ENCODE assay signal across 21 mouse cellular contexts in genomic region chr5:149382601-149383000, GRCm38 (mm10). TPM values are rescaled to one million over a fixed set of nuclear protein-coding genes. Genes with fewer than 3 reads are reported as not detected.
DNase-seq lines count a peak whose midpoint lies in the region; ATAC-seq and TF ChIP-seq lines count a peak whose summit lies in the region.
"Had no signal": no experiment of that assay in that cellular context is flagged by ENCODE, and none has a peak within 500 bp of the region (broad histone marks: within the 10 kb centered on the region; RNA-seq: fewer than 3 reads in every experiment).

No protein-coding gene starts in this region.

- H3K27ac ChIP-seq in gastrocnemius, adult 2 months = peak overlapping the region; percentile 87
- peak overlapping the region; percentile 43; the same call in 1 of the 2 replicates for H3K27ac ChIP-seq in limb, embryonic 14.5 days (replicated peaks; ENCODE audit: low read depth, low read length)
- H3K27ac ChIP-seq in limb, embryonic 10.5 days = no peak overlapping the region
- H3K27ac ChIP-seq in heart, postnatal 0 days (ENCODE audit: low read depth) = 0 out of 2 replicates have a peak overlapping the region, but pooled peaks have one; percentile 38
- peak overlapping the region; percentile 63; the same call in 1 of the 2 replicates for H3K27ac ChIP-seq in stomach, postnatal 0 days (replicated peaks)
- H3K27ac ChIP-seq: forebrain, embryonic 13.5 days; hindbrain, postnatal 0 days; kidney, embryonic 15.5 days; liver, embryonic 15.5 days; macrophage had no signal

- intact Hi-C loops in gastrocnemius, adult 2 months (cut with DNase I) = no loop called here
- intact Hi-C loops in gastrocnemius, postnatal 14 days (cut with DNase I; ENCODE audit: low total_unique reads) = no loop called here

- no peaks in the 10 kb centered on the region for H3K36me3 ChIP-seq in limb, embryonic 14.5 days (ENCODE audit: control insufficient read depth, insufficient read depth, low read length)
- no peaks in the 10 kb centered on the region for H3K36me3 ChIP-seq in limb, embryonic 10.5 days
- H3K36me3 ChIP-seq in heart, postnatal 0 days (replicated peaks; ENCODE audit: control insufficient read depth, insufficient read depth, low read length) = no peaks in the 10 kb centered on the region
- H3K36me3 ChIP-seq in stomach, postnatal 0 days (ENCODE audit: control insufficient read depth, insufficient read depth, low read length) = no peaks in the 10 kb centered on the region
- H3K36me3 ChIP-seq: kidney, embryonic 15.5 days; limb, embryonic 13.5 days; liver, embryonic 15.5 days had no signal

- TF ChIP-seq POLR2A in limb, embryonic 14.5 days (IDR thresholded peaks at IDR 0.05; ENCODE audit: borderline replicate concordance, extremely low read depth, insufficient read depth, insufficient read length) = no peak

- WGBS in limb, embryonic 14.5 days = 53% methylated on average over 5 of the region's 5 CpGs
- WGBS in limb, embryonic 10.5 days = 87% methylated on average over 5 of the region's 5 CpGs
- WGBS in heart, postnatal 0 days = 75% methylated on average over 5 of the region's 5 CpGs
- whole genome bisulfite sequencing in stomach, postnatal 0 days = 64% methylated on average over 5 of the region's 5 CpGs

- ATAC-seq in limb, embryonic 14.5 days (ENCODE audit: low FRiP score, low read depth) = no peak
- ATAC-seq in heart, postnatal 0 days (ENCODE audit: insufficient read depth, low read depth) = no peak
- no peak for ATAC-seq in stomach, postnatal 0 days (ENCODE audit: low FRiP score, low TSS enrichment)
- ATAC-seq: CD4-positive, CD25-positive, alpha-beta regulatory T cell, adult 4 months; forebrain, embryonic 13.5 days; hindbrain, postnatal 0 days; intestine, embryonic 16.5 days had no signal

- peaks cover 26% of the 10 kb centered on the region for H3K4me1 ChIP-seq in limb, embryonic 14.5 days (ENCODE audit: control insufficient read depth, insufficient read depth, low read length)
- H3K4me1 ChIP-seq in limb, embryonic 10.5 days = peaks cover 17% of the 10 kb centered on the region
- H3K4me1 ChIP-seq in heart, postnatal 0 days (ENCODE audit: control insufficient read depth, insufficient read depth) = peaks cover under 1% of the 10 kb centered on the region; the same call in 1 of the 2 replicates
- peaks cover 7% of the 10 kb centered on the region; the same call in 1 of the 2 replicates for H3K4me1 ChIP-seq in stomach, postnatal 0 days (replicated peaks; ENCODE audit: control insufficient read depth, insufficient read depth)
- H3K4me1 ChIP-seq: liver, embryonic 15.5 days had no signal

- H3K27me3 ChIP-seq in limb, embryonic 14.5 days (ENCODE audit: control insufficient read depth, insufficient read depth, low read length) = no peaks in the 10 kb centered on the region
- no peaks in the 10 kb centered on the region for H3K27me3 ChIP-seq in limb, embryonic 10.5 days (ENCODE audit: low read depth, poor library complexity, severe bottlenecking)
- no peaks in the 10 kb centered on the region for H3K27me3 ChIP-seq in heart, postnatal 0 days (ENCODE audit: control insufficient read depth, insufficient read depth, low read length)
- H3K27me3 ChIP-seq in stomach, postnatal 0 days (ENCODE audit: control insufficient read depth, insufficient read depth, low read length) = no peaks in the 10 kb centered on the region
- H3K27me3 ChIP-seq: forebrain, embryonic 13.5 days; kidney, embryonic 15.5 days; limb, embryonic 13.5 days; liver, embryonic 15.5 days had no signal

- TF ChIP-seq EP300 in heart, postnatal 0 days (IDR thresholded peaks at IDR 0.05; ENCODE audit: low read depth) = no peak
- no peak for TF ChIP-seq EP300 in stomach, postnatal 0 days (optimal IDR thresholded peaks at IDR 0.05)

- peak; percentile 55 for DNase-seq in gastrocnemius, adult 2 months
- DNase-seq in gastrocnemius, postnatal 14 days = no peak
- DNase-seq in limb, embryonic 14.5 days (ENCODE audit: low spot score) = no peak
- DNase-seq in limb, embryonic 10.5 days (ENCODE audit: low spot score) = no peak
- no peak for DNase-seq in heart, postnatal 0 days (ENCODE audit: low spot score)
- DNase-seq in stomach, postnatal 0 days (ENCODE audit: low spot score) = no peak
- no peak for DNase-seq in kidney, postnatal 10 days
- DNase-seq: adrenal gland, postnatal 25 days; cerebellum, adult 11-12 months; cerebellum, postnatal 10 days; kidney, postnatal 4 days had no signal

- no peak overlapping the region for H3K4me2 ChIP-seq in limb, embryonic 14.5 days (replicated peaks; ENCODE audit: low read depth, low read length, severe bottlenecking)
- no peak overlapping the region for H3K4me2 ChIP-seq in heart, postnatal 0 days (ENCODE audit: low read depth, low read length)
- no peak overlapping the region for H3K4me2 ChIP-seq in stomach, postnatal 0 days (replicated peaks; ENCODE audit: low read depth)
- H3K4me2 ChIP-seq: forebrain, embryonic 13.5 days; kidney, embryonic 15.5 days; limb, embryonic 13.5 days; liver, embryonic 15.5 days had no signal

- no peak overlapping the region for H3K9ac ChIP-seq in limb, embryonic 14.5 days (ENCODE audit: low read depth, low read length, severe bottlenecking)
- H3K9ac ChIP-seq in heart, postnatal 0 days (replicated peaks; ENCODE audit: low read depth, low read length) = no peak overlapping the region
- H3K9ac ChIP-seq in stomach, postnatal 0 days (ENCODE audit: low read length) = no peak overlapping the region
- H3K9ac ChIP-seq: forebrain, embryonic 13.5 days; kidney, embryonic 15.5 days; limb, embryonic 13.5 days; liver, embryonic 15.5 days had no signal

- TF ChIP-seq CTCF in gastrocnemius, adult 2 months (IDR thresholded peaks at IDR 0.05) = no peak
- no peak for TF ChIP-seq CTCF in heart, postnatal 0 days (IDR thresholded peaks at IDR 0.05; ENCODE audit: low read depth)
- TF ChIP-seq CTCF in stomach, postnatal 0 days (IDR thresholded peaks at IDR 0.05; ENCODE audit: low read depth) = no peak

- no peak overlapping the region for H3K4me3 ChIP-seq in gastrocnemius, adult 2 months
- no peak overlapping the region for H3K4me3 ChIP-seq in limb, embryonic 14.5 days (replicated peaks; ENCODE audit: low read length)
- H3K4me3 ChIP-seq in limb, embryonic 10.5 days = no peak overlapping the region
- no peak overlapping the region for H3K4me3 ChIP-seq in heart, postnatal 0 days (ENCODE audit: low read depth, low read length)
- H3K4me3 ChIP-seq in stomach, postnatal 0 days (ENCODE audit: low read depth, low read length) = no peak overlapping the region
- H3K4me3 ChIP-seq: forebrain, embryonic 13.5 days; kidney, embryonic 15.5 days; limb, embryonic 13.5 days; liver, embryonic 15.5 days had no signal

- H3K9me3 ChIP-seq in limb, embryonic 14.5 days (ENCODE audit: control insufficient read depth, low read length) = no peaks in the 10 kb centered on the region
- no peaks in the 10 kb centered on the region for H3K9me3 ChIP-seq in limb, embryonic 10.5 days (replicated peaks)
- no peaks in the 10 kb centered on the region; the same call in 1 of the 2 replicates for H3K9me3 ChIP-seq in heart, postnatal 0 days (replicated peaks; ENCODE audit: control insufficient read depth, low read length)
- H3K9me3 ChIP-seq in stomach, postnatal 0 days (ENCODE audit: control insufficient read depth, low read length) = no peaks in the 10 kb centered on the region
- H3K9me3 ChIP-seq: forebrain, embryonic 13.5 days; kidney, embryonic 15.5 days; limb, embryonic 13.5 days; liver, embryonic 15.5 days had no signal

RNA-seq across cellular contexts. Expression of gene Medag, which starts 28.9 kb away (rescaled TPM):
- 10 to 100 TPM; 12.6 to 15.1 TPM for total RNA-seq in gastrocnemius, adult 2 months (2021)
- 10 to 100 TPM; 16.8 to 17.1 TPM for total RNA-seq in gastrocnemius, postnatal 14 days (2021)
- polyA plus RNA-seq in limb, embryonic 14.5 days (2012; rRNA removed) = 3.5 and 3.8 TPM in 2 replicates
- polyA plus RNA-seq in limb, embryonic 14.5 days (2014; fragmentation: Nextera tagmentation; extraction: Ambion mirVana) = 2.6 and 3.1 TPM in 2 replicates
- polyA plus RNA-seq in limb, embryonic 10.5 days (2016; fragmentation: Nextera tagmentation; extraction: Ambion mirVana) = 0.26 and 0.33 TPM in 2 replicates
- total RNA-seq in heart, postnatal 0 days (2014; rRNA removed; ENCODE audit: low replicate concordance) = 3.4 and 7.7 TPM in 2 replicates
- polyA plus RNA-seq in heart, postnatal 0 days (2015; fragmentation: Nextera tagmentation; extraction: Ambion mirVana) = 1.7 and 2.0 TPM in 2 replicates
- 3.4 and 4.1 TPM in 2 replicates for polyA plus RNA-seq in stomach, postnatal 0 days (2015; fragmentation: Nextera tagmentation; extraction: Ambion mirVana)
- polyA plus RNA-seq: macrophage had no signal

RNA-seq across cellular contexts. Expression of gene Tex26, which starts 56.9 kb away (rescaled TPM):
- not detected for total RNA-seq in gastrocnemius, adult 2 months (2021)
- under 1 TPM in 1 of 2 experiments, not detected in 1; 0.39 TPM for total RNA-seq in gastrocnemius, postnatal 14 days (2021)
- 0.20 and 0.50 TPM in 2 replicates for polyA plus RNA-seq in limb, embryonic 14.5 days (2012; rRNA removed)
- 0.36 and 0.44 TPM in 2 replicates for polyA plus RNA-seq in limb, embryonic 14.5 days (2014; fragmentation: Nextera tagmentation; extraction: Ambion mirVana)
- 0.15 and 0.30 TPM in 2 replicates for polyA plus RNA-seq in limb, embryonic 10.5 days (2016; fragmentation: Nextera tagmentation; extraction: Ambion mirVana)
- total RNA-seq in heart, postnatal 0 days (2014; rRNA removed; ENCODE audit: low replicate concordance) = 0.62 TPM in 1 of 2 replicates, not detected in the other
- polyA plus RNA-seq in heart, postnatal 0 days (2015; fragmentation: Nextera tagmentation; extraction: Ambion mirVana) = 0.08 and 0.18 TPM in 2 replicates
- 0.27 and 0.61 TPM in 2 replicates for polyA plus RNA-seq in stomach, postnatal 0 days (2015; fragmentation: Nextera tagmentation; extraction: Ambion mirVana)
- total RNA-seq: adrenal gland, postnatal 25 days; gastrocnemius, adult 8-10 months; left cerebral cortex, postnatal 14 days had no signal
- polyA plus RNA-seq: CD4-positive, CD25-positive, alpha-beta regulatory T cell, adult 4 months; liver, embryonic 15.5 days; macrophage had no signal
